Mouse (Mus musculus) activated CD4-positive, CD25-positive, alpha-beta regulatory T cell, adult 4 months (primary cell): ENCODE measurements at regions not wholly inside any gene's neighbourhood (a gene's known extent, or its start where the extent isn't known, plus 50 kb on each side); places are given as distances from the start of the nearest gene placed in this dataset.

Experiments used
- ATAC-seq: one replicate; pipeline ENCODE4 v1.8.0; 2017

DNA sequence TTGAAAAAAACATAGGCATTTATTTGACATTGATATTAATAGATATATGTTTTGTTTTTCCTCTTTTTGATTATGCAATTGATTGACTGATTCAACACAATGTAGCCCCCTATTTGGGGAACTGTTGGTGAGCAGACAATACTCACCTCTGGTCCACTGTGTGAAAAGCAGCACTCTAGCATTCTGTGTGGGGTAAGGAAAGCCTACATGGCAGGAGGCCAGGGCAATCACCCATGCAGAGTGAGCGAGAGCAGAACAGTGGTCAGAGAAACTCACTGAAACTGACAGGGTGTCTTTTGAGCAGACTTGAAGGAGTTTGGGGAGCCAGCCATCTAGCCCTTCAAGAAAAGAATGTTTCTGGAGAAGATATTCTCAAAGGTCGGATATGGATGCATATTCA is 73.2 kb upstream of the Azi2 start:
- ATAC-seq, result no peak

DNA sequence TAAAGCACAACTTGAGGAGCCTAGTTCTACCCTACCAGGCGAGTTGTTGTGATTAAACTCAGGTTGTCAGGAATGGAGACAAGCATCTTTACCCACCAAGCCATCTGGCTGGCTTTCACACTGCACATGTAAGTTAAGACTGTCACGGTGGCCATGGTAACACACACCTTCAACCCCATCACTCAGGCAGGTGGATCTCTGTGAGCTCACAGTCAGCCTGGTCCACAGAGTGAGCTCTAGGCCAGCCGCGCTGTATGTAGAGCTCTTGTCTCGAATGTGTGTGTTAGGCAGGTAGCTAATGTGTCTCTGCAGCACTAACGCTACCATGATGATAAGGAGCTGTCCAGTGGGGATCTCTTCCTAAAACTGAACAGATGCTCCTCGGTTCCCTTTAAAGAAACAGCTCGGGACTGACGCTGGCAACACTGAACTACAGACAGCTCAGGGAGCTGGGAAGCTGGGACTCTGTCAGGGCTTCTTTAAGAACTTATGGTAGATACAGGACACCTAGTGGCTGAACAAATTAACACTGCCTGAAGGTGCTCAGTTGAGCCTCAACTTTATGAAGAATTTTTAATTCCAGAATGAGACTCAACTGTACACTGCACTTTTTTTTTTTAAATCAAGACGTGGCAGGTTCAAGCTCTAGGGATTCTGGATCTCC is 73.8 kb upstream of the Azi2 start:
- peak; percentile 53 for ATAC-seq

DNA sequence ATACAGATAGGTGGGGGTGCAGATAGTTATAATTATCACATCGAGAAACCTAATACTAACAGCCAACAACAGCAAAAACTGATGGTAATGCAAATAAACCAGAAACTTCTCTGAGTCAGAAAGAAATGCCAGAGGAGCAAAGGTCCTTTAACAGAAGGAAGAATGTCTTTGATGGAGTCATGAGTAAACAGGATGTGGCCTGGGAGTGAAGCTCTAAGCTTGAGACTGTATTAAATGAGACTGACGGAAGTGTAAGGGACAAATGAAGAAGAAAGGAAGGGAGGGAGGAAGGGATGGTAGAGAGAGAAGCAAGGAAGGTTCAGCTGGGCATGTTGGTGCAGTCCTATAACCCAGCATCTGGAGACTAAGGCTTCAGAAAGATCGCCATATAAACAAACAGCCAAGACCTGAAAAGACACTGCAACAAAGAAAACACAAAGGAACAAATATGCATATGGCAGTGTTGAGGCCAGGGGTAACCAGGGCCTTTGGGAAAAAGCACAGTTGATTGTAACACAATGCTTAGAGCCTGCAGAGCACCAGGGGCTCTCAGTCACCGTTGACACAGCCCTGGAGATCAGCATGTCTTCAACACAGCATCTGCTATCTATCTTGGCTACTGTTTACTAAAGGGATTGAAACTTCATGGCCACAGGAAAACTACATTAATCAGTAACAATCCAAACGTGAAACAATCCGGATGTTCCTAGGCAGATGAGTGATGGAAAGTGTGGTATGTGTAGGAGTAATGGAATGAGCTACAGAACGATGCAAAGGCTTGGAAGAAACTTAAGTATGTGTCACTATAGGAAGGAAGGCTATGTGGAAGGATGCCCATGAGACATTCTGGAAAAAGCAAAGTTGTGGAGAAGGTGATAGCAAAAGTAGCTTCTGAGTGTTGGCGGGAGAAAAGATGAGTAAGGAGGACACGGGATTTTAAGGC is 77.9 kb upstream of the Azi2 start:
- peak; percentile 72 for ATAC-seq

DNA sequence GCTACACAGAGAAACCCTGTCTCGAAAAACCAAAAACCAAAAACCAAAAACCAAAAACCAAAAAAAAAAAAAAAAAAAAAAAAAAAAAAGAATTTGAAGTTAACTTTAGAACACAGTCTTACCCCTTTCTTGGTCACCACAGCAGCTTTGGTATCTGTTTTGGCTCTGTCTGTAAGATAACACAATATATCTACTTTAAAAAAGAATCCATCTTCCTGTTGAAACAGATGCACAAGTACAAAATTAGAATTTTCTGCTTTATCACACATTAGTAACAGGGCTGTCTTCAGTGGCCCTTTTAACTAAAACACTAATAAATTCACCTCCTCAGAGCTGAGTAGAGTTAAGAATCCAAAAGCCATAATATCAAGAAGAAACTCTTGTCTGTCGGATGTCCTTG is 80.5 kb upstream of the Azi2 start:
- ATAC-seq, result no peak

DNA sequence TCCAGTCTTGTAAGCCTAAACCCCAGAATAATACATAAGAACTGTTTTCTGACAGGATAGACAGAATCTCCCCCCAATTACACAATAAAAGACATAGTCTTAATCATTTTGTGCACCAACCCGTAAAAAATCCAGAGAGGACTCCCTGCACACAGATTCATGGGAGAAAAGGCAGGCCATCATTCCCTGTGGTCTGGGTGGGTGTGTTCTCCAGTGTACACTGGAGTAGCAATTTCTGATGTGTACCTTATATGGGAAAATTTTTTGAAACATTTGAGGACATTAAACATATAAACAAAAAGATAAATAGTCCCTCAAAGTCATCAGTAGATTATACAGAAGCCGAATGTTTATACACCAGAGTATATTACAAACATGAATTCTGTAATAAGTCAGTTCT is 83.1 kb upstream of the Azi2 start:
- no peak for ATAC-seq

DNA sequence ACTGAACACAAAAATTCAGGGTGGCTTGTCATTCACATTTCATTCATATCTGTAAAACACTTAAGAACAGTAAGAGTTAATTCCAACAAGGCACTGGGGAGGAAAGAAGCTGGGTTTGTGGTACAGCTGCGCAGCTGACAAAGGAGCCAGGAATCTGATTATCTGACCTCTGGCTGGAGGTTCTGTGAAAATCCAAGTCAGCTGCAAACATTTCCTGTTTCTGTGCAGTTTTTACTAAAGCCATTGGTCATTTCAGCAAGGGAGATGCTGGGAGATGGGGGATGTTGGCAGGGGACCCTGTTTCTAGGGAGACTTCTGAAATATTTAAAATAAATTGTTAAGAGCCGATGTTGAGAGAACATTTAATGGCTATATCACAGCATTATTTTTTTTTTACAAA is 83.6 kb upstream of the Azi2 start:
- no peak for ATAC-seq

DNA sequence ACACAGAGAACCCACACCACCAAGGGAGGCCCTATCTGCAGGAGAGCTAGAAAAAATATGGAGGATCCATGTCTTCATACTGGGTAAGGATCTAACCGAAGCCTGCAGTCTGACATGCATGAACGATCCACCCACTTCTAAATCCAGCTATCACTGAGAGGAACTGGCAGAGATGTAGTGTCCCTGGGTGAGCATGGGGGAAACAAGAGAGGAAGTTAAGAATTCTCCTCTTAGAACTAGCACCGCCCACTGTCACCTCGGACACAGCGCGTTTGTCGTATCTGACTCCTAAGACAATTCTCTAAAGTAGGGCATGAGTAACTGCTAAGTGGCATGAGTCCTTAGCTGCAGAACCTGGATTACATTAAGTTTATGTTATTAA is 112.8 kb upstream of the Azi2 start:
- ATAC-seq, result no peak

DNA sequence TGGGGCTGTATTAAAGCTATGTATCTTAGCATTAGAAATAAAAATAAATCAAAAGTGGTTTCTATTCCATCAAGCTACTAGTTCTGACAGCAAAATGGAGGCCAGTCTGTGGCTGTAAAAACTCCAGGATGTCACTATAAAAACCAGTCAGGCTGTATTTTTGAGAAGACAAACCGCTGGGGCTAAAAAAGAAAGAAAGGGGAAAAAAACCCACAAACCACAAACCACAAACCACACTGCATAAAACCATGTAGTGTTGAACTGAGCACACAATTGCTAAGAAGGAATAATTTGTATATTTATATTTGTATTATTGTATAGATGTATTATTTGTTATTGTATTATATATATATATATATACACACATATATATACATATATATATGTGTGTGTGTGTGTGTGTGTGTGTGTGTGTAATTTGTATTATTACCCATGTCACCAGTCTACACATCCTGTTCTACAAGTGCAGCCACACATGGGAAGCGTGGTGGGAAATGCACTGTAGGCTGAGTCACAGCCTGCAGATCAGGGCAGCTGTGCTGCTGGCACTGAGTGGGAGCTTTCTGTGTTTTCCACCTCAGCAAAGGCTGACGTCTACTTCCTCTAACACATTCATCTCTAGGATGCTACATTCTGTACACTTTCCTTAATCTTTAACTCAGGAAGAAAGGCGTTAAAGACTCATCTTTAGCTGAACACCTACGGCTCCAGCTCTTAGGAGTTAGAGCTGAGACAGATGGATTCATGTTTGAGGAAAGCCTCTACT is 113.4 kb upstream of the Azi2 start:
- peak; percentile 89 for ATAC-seq

DNA sequence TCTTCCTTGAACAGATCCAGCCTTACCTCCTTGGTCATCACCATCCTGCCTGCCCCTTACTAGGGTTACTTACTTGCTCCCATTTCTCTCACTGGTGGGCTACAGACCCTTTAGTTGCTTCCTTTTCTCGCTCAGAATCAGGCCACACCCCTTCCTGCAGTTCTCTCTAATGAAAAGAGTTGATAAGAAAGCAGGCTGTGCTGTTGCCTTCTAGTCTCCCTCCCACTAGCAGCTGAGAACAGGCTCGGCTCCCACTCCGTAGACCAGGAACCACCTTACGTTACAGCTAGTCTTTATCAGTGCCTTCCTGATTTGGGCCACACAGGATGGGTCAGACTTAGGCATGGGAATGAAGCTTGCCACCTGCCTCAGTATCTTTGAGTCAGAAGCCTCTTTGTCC is 117.3 kb upstream of the Azi2 start:
- no peak for ATAC-seq

DNA sequence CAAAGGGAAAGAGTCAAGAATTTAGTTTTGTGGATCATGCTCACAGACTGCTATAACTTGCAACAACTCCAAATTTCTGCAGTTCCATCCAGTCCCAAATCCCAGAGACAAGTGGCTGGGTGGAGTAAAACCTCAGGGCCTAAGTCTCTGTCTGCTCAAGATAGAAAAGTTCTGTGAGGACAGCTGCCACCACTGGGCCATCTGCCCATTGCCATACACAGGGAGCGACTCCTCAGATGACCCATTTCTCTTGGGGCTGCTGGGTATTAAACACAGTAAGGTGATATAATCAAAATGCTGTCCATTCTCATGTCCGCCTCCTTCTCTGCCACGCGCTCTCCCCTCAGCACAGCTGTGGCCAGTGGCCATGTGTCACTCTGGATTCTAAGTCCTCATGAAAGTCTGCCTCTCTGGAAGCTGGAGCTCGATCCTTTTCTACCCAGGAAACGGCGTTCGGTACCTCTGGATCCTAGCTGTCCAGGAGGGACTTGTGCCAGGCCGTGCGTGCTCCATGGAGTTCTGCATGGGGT is 132.3 kb upstream of the Azi2 start:
- ATAC-seq, result no peak

DNA sequence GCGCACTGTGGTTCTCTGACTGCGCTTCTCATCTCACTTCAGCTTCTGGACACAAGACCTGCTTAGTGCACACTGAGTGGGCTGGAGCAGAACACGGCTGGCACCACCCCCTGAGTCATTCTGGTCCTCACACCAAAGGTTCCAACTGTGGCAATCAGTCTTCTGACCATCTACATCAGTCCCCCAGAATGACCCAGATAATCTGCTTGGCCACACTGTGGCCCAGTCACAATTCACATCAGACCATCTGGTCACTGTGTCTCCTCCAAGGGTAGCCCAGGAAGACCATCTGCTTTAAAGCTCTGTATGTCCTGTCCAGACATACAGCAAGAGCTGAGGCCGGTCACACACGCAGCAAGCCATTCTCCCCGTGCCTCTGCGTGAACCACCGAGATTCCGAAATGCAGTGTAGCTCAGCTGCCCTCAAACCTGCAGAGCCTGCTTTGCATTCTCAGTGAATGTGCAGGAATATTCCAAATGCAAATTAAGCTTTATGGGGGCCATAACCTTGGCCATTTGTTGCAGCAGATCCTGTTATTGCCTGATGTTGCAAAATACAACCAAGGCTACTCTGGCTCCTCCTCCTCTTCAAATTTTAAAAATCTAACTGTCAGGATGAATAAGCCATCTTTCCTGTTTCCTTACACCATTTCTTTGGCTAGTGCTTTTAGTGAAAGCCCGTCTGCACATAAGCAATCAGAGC is 135.1 kb upstream of the Azi2 start:
- ATAC-seq, result no peak

DNA sequence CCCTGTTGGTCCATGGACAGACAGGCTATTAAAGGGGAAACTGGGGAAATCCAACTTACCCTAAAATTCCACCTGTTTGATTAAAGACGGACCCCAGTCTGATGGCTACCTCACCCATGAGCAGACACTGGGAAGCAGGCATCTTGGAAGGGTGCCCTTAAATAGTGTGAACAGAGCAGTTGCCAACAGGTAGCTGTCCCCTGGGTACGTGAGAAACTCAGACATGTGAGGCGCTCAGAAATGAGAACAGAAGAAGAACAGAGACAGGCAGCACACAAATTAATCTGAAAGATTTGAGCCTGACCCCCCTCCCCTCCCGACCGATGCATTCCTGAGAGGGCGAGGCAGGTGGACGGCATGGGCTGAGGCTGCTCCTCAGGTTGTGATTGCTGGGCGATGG is 135.7 kb upstream of the Azi2 start:
- ATAC-seq, result no peak

DNA sequence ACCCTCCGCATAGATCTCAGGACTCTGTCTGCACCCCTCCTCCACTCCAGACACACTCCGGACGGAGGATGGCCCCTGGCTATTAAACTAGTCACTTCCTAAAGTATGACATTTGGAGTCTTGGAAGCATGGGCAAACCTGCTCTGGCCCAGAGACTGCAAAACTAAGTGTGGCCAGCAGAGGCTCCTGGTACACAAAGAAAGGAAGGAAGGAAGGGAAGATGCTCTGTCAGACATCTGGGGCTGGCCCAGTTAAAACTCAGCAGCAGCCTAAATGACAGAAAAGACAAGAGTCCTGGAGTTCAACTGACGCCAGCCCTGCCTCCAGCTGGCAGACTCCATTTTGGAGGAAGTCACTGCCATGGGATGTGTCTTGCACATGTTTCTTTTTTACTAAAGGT is 137.3 kb upstream of the Azi2 start:
- peak; percentile 30 for ATAC-seq

DNA sequence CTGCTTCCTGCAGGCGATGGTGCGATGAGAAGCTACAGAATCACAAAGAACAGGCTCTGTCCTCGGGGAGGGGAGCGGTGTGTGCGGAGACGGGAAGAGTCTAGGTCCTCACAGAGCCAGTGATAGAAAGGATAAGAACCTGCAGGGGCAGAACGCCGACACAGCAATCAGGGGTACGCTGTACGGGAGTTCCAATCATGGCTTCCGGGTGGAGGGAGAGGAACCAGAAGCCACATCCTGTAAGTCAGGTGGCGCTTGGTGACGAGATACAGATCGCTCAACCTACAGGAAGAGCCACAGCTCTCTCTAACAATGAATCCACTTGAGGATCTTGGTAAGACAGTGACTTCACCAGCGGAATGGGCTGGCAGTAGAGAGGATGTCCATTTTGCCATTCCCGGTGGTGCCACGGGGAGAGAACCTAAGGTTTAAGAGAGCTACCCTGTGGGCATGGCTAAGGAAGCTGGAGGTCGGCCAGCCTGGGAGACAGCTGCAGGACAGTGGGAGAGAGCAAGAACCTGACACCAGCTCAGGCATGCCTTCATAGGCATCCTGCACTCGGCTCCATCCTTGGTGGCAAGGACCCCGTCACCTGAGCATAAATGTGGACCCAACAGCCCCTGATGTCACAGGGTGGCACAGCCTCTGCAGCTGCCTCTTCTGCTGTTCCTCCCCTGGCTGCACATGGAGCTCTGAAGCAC is 137.9 kb upstream of the Azi2 start:
- peak; percentile 99 for ATAC-seq

DNA sequence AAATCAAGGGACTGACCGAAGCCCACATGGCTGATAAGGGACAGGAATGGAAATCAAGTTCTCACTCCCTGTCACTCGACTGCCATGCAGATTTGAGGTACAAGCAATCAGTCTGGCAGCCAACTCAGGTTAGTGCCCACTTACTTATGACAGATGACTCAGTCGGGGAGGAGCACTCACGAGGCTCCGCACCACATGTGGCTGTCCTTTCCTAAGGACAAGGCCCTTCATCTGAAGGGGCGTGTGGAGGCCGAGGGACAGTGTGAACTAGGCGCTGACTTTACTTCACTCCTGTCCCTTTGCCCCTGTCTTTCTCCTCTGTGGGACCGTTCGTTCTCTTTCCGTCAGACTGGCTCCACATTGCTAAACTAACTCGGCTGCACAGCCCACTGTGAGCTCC is 139.7 kb upstream of the Azi2 start:
- no peak for ATAC-seq

DNA sequence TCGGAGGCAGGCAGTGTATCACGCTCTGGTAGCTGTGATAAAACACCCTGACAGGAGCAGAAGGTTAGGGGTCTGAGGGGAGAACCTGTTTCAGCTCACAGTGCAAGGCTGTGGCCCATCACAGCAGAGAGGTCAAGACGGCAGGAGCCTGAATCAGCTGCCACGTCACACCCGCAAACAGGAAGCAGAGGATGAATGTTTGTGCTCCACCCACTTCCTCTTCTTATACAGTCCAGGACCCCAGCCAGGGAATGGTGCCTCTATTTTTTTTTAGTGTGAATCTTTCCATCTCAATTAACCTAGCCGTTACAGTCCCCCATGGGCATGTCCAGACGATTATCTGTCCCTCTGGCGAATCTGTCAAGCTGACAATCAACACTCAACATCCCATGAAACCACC is 143.8 kb upstream of the Azi2 start:
- ATAC-seq, result peak; percentile 24

DNA sequence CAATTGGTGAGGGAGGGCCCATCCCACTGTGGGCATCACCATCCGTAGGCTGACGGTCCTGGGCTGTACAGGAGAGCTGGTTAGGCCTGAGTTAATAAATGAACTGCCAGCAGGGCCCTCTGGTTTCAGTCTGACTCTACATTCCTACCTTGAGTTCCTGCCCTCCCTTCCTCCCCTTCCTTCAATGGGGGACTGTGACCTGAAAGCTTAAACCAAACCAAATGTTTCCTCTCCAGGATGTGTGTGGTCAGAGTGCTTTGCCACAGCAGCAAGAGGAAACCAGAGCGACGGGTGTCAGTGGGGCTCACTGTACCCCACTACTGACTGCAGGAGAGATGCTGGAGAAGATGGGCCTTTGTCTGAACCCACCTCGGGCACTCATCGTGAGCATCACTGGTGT is 147.7 kb upstream of the Azi2 start:
- ATAC-seq, result peak; percentile 93

DNA sequence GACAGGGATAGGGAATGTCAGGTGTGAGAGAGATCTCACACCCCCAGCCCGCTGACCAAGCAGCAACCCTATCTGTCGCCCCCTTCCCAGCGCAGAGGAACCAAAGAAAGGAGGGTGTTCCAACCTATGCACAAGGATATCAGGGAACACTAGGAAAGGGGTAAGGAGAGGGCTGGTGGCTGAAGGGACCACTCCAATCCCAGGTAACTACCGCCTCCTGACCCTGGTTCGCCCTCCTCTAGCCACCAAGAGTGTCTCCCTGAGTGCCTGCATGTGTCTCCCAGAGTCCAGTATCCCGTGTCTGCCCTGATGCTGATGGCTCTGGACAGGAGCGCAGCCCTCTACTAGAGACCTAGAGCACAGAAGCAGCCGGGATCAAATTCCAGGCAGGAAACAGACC is 167.1 kb upstream of the Azi2 start:
- no peak for ATAC-seq

DNA sequence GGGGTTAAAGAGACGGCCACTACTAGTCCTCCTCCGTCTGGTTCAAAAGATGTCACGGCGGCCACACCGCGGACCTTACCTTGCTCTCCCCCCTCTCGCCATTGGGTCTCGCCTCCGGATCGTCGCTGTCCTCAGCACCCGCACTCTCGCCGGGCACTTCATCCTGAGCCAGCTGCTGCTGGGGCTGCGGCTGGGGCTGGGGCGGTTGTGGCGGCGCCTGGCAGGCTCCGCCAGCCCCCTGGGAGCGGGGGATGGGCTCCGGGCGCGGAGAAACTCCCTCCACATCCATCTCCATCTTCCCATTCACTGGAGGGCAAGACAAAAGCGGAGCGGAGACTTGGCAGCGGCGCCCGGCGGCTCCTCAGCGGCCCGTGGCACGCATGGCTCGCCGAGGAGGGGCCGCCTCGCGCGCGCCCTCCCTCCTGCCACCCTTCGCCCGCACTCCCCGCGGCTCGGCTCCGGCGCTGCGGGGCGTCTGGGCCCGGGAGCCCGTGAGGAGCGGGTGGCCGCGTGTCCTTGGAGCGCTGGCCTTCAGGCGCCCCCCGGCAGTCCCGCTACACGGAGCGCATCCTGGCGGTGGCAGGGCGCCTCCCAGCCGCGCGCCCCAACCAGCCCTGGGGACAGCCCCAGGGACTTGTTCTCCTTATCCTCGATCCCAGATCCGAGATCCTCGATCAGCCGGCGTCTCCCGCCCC is 167.8 kb upstream of the Azi2 start:
- ATAC-seq, result no peak

DNA sequence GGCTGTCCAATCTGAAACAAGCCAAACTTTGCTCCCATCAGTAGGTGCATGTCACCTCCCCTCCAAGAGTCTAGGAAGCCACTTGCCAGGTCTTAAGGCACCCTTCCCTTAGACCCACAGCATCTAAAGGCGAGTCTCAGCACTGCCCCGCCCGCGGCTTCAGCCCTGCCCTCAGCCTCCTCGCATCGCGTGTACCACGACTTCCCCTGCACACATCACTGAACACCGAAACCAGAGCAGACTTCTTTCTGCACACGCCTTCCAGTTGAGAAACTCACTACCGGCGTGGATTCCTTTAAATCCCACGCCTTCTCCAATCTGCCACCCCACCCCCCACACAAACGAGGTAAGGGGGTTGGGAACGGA is 168.3 kb upstream of the Azi2 start:
- ATAC-seq, result no peak

DNA sequence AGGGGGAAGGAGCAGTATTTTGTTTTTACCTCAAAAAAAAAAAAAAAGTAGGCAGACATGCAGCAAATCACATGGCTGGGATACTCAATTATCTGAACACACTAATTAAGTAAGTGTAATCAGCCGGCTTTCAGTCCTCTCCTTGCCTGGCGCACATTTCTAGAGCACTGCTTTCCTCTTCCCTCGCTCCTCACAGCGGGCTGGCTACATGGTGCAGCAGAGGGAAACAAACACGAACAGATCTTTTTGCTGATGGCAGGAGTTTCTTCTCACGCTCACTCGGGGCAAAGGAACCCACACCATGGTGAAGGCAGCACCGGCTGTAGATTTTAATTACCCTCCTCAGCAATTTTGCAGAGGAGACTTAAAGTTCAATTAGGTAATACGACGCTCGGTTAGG is 169.7 kb upstream of the Azi2 start:
- no peak for ATAC-seq

DNA sequence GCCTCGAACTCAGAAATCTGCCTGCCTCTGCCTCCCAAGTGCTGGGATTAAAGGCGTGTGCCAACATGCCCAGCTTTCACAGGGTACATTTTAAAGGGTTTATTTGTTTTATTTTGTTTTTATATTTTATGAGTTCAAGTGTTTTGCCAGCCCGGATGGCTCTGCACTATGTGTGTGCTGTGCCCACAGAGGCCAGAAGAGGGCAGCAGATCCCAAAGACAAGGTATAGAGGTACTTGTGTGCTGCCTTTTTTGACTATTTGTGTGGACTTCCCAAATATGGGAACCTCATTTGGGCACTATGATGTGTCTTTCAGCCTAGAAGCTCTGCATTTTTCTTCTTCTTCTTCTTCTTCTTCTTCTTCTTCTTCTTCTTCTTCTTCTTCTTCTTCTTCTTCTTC is 176.4 kb upstream of the Azi2 start:
- no peak for ATAC-seq
